Mouse (Mus musculus) thymus, adult 2 months (tissue): ENCODE measurements around the gene Adgrg3. TPM values are rescaled to one million over a fixed set of nuclear protein-coding genes. Genes with fewer than 3 reads are reported as not detected.
"Not testable (repeated sequence)": the region's sequence is repeated elsewhere in the genome, so short reads cannot be mapped to it uniquely, and the experiment has no call there.

Experiments
- DNase-seq: peaks from one replicate; pipeline ENCODE4 v3.0.0; 2021
- H3K27ac ChIP-seq: fragments of 200-500 bp; 2 replicates; pipeline ENCODE4 v1.5.1; 2012; ENCODE audit warnings: low read length, control low read depth; ENCODE audit not compliant: control insufficient read depth, insufficient read depth
- H3K27me3 ChIP-seq: fragments of 200-500 bp; 2 replicates; pipeline ENCODE4 v1.6.1; 2012; ENCODE audit warnings: mild to moderate bottlenecking, low read length, moderate library complexity, mixed read lengths; ENCODE audit not compliant: control insufficient read depth, insufficient read depth
- H3K36me3 ChIP-seq: fragments of 200-500 bp; 2 replicates; pipeline ENCODE4 v1.6.1; 2012; ENCODE audit warnings: mild to moderate bottlenecking, low read length, moderate library complexity; ENCODE audit not compliant: control insufficient read depth, insufficient read depth
- H3K4me1 ChIP-seq: fragments of 200-500 bp; replicated peaks from 2 replicates; pipeline ENCODE4 v1.6.1; 2012; ENCODE audit warnings: low read length; ENCODE audit not compliant: control insufficient read depth, insufficient read depth
- H3K4me3 ChIP-seq: fragments of 200-500 bp; 2 replicates; pipeline ENCODE4 v1.5.1; 2012; ENCODE audit warnings: mild to moderate bottlenecking, low read length, control low read depth, moderate library complexity; ENCODE audit not compliant: control insufficient read depth, insufficient read depth
- CTCF ChIP-seq: fragments of 200-500 bp; IDR thresholded peaks from 2 replicates; pipeline ENCODE4 v1.5.1; 2012; ENCODE audit warnings: mild to moderate bottlenecking, control low read depth, low read length, moderate library complexity, borderline replicate concordance; ENCODE audit not compliant: control insufficient read depth, poor library complexity, insufficient read depth; ENCODE audit errors: extremely low read depth
- POLR2A ChIP-seq: fragments of 200-500 bp; IDR thresholded peaks from 2 replicates; pipeline ENCODE4 v1.6.1; 2012; ENCODE audit warnings: mild to moderate bottlenecking, low read length, control low read depth, moderate library complexity; ENCODE audit not compliant: control insufficient read depth, poor library complexity, insufficient read depth; ENCODE audit errors: extremely low read depth
- WGBS: fragments of 180-500 bp; shearing (Covaris S2); methylation state at CpG from one replicate; pipeline ENCODE4 v1.1.7; 2018; 5-methylcytosine and 5-hydroxymethylcytosine counted together
- polyA plus RNA-seq: library from polyadenylated mRNA; depleted of rRNA; stranded (reverse); fragments of >200 nt; gene quantifications from 2 replicates; pipeline ENCODE4 v1.2.3, GENCODE M21; 2012

The Adgrg3 gene
- polyA plus RNA-seq, 1 experiment = 27.0 TPM

DNA sequence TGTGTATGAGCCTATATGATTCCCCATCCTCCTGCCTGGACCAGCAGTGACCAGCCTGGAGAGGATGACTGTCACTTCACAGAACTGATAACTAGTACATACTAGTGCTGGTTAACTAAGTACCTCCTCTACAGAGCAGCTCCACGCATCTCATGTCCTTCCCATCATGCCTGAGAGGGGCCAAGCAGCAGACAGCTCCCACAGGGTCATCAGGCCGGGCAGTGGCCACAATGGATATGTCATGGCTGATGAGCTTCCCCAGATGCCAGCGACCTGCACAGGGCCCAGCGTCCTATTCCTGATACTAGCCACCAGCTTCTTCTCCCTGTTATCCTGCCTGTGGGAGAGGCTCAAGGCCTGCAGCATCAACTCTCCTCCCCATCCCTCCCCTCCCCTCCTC is 808 bp upstream of the Adgrg3 start:
- Histone ChIP-seq H3K27me3 (no peaks in the 10 kb centered on the region), H3K27ac (no peak overlapping the region), H3K4me3 (no peak overlapping the region), H3K36me3 (peaks cover 7% of the 10 kb centered on the region; the same call in 1 of the 2 replicates), H3K4me1 (peaks cover 23% of the 10 kb centered on the region)
- no peak for DNase-seq
- TF ChIP-seq CTCF = no peak
- no peak for TF ChIP-seq POLR2A
- WGBS = 96% methylated on average over 4 of the region's 4 CpGs

DNA sequence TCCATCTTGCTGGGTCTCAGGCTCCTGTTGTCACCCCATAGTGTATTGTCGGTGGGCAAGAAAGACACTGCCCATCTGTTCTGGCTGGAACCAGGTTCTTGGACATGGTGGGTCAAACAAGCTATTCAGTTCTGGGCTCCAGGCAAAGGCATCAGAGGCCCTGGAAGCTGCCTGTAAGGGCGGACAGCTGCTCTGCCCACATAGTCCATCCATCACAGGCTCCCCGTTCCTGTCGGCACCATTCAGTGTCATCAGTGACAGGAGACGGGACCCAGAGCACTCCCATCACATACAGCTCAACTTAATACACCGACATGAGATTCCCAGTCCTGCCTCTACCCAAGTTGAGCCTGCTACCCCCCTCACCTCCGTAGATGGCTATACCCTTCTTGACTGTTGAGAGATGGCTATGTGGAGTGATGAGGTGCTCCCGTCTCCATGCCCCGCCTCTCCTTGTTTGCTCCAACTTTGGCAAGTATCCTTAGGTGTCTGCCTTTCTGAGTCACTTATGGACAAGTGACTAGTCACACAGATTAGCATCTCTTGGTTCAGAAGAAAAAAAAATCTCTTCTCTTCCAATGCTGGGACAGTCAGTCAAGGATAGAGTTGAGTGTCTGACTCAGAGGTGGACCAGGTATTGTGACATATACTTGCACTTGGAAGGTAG is 610 bp downstream of the Adgrg3 start:
- H3K27me3 ChIP-seq = no peaks in the 10 kb centered on the region
- 85% methylated on average over 9 of the region's 9 CpGs for WGBS
- H3K4me1 ChIP-seq = peaks cover 20% of the 10 kb centered on the region
- TF ChIP-seq POLR2A = no peak
- TF ChIP-seq CTCF = no peak
- H3K36me3 ChIP-seq = peaks cover 2% of the 10 kb centered on the region; the same call in 1 of the 2 replicates
- H3K27ac ChIP-seq = no peak overlapping the region
- H3K4me3 ChIP-seq = no peak overlapping the region
- no peak for DNase-seq

DNA sequence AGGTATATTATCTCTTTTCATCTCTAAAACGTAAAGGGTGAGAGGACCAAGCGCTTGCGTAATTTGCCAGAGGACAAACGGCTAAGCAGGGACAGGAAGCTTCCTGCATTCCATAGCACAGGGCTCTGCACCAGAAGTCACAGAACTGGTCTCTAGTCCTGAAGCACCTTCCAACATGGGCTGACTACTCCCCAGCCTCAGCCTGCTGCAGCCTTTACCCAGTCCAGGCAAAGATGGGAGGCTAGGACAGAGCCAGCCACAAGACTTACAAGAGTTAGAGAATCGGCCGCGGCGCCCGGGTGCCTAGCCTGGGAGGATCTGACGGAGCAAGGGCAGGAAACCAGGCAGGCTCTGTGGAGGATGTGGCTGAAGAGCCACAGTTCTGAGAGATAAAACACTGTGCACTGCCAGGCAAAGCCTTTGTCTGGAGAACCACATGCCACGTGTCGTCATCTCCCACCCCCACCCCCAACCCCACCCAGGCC is 2.8 kb downstream of the Adgrg3 start:
- 2% methylated on average over 12 of the region's 12 CpGs for WGBS
- peak overlapping the region; percentile 10; the same call in 1 of the 2 replicates for H3K4me3 ChIP-seq

DNA sequence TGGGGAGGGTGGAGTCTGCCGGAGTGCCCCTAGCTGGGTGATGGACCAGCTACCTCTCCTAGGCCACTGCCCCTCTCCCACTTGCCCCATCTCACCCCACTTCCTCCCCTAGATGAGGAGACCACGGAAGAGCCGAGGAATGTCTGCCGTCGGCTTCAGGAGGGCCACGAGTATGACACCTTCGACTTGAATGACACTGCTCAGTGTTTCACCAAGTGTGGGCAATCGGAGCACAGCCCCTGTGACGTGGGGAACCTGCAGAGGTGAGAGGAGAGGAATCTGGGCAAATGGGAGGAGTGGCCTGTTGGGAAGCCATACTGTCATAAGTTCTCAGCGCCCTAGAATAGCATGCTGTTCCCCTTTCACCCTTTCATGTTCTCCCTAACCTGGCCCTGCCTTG is 3.3 kb downstream of the Adgrg3 start:
- no peak for TF ChIP-seq CTCF
- no peak for TF ChIP-seq POLR2A
- 4% methylated on average over 10 of the region's 10 CpGs for WGBS
- DNase-seq = no peak
- Histone ChIP-seq H3K27me3 (no peaks in the 10 kb centered on the region), H3K4me1 (peaks cover 28% of the 10 kb centered on the region), H3K27ac (no peak overlapping the region), H3K36me3 (no peaks in the 10 kb centered on the region), H3K4me3 (peak overlapping the region; percentile 9; the same call in 1 of the 2 replicates)

More for the DNA sequence above, 2.8 kb downstream of the Adgrg3 start:
- peak overlapping the region; percentile 0; the same call in 1 of the 2 replicates for H3K27ac ChIP-seq
- TF ChIP-seq POLR2A = no peak
- no peak for TF ChIP-seq CTCF
- H3K36me3 ChIP-seq = no peaks in the 10 kb centered on the region
- DNase-seq = peak; percentile 57
- no peaks in the 10 kb centered on the region for H3K27me3 ChIP-seq
- H3K4me1 ChIP-seq = peaks cover 28% of the 10 kb centered on the region

DNA sequence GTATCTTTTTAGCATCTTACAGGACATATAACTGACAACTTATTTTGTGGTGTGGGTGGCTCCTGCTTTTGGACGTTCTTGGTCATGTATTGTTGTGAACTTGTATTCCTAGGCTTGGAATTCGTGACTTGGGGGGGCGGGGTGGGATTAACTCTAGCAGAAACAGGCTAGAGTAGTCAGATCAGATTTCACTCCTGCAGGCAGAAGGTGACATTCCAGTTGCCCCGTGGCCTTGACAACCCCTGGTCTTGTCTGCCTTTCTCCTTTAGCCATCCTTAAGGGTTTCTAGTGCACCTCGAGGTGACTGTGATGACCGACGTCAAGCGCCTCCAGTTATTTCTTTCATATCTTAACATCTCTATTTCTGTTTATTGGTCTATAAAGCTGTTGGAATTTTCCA is 5.7 kb downstream of the Adgrg3 start:
- Histone ChIP-seq H3K4me3 (no peak overlapping the region), H3K27ac (no peak overlapping the region), H3K27me3 (no peaks in the 10 kb centered on the region), H3K4me1 (peaks cover 28% of the 10 kb centered on the region), H3K36me3 (no peaks in the 10 kb centered on the region)
- WGBS = 38% methylated on average over 8 of the region's 8 CpGs
- DNase-seq = no peak
- TF ChIP-seq CTCF = no peak
- TF ChIP-seq POLR2A = no peak

DNA sequence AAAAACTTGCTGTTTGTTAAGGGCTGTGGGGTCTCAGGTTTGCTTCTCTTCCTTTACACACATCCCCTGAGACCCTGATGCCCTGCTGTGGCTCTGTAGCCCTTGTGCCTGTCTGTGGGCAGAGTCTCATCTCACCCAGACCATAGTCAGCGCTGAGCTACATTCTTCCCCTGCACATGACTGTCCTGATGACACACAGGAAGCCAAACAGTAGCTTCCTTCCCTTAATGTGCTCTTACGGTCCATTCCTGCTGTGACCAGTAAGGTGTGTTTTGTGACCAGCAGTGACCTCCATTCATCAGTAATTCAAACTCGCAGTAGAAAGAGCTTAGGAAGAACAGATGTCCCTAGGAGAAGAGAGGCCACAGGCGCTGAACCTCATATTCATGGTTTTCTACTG is 6.9 kb downstream of the Adgrg3 start:
- WGBS = 43% methylated on average over 4 of the region's 4 CpGs
- TF ChIP-seq POLR2A (no peak), CTCF (no peak)
- H3K27me3 ChIP-seq = no peaks in the 10 kb centered on the region
- peaks cover 28% of the 10 kb centered on the region for H3K4me1 ChIP-seq
- H3K27ac ChIP-seq = peak overlapping the region; percentile 59
- DNase-seq = no peak
- no peak overlapping the region for H3K4me3 ChIP-seq
- no peaks in the 10 kb centered on the region for H3K36me3 ChIP-seq

DNA sequence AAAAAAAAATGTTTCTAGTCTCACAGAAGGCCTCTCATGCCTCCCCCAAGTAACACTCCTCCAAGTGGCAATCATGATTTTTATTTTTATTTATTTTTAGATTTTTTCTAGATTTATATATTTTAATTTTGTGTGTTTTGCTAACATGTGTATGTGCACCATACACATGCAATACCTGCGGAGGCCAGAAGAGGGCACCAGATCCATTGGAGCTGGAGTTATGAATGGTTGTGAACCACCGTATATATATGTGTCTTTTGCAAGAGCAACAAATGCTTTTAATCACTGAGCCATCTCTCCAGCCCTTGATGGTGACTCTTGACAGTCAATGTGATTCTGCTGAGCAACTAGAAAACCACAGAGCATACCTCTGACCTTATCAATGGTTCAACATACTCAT is 7.9 kb downstream of the Adgrg3 start:
- no peak overlapping the region for H3K4me3 ChIP-seq
- TF ChIP-seq POLR2A = no peak
- no peak for TF ChIP-seq CTCF
- 91% methylated on average over 2 of the region's 2 CpGs for WGBS
- DNase-seq = peak; percentile 38
- no peaks in the 10 kb centered on the region for H3K27me3 ChIP-seq
- no peak overlapping the region for H3K27ac ChIP-seq
- peaks cover 23% of the 10 kb centered on the region for H3K4me1 ChIP-seq
- no peaks in the 10 kb centered on the region for H3K36me3 ChIP-seq

DNA sequence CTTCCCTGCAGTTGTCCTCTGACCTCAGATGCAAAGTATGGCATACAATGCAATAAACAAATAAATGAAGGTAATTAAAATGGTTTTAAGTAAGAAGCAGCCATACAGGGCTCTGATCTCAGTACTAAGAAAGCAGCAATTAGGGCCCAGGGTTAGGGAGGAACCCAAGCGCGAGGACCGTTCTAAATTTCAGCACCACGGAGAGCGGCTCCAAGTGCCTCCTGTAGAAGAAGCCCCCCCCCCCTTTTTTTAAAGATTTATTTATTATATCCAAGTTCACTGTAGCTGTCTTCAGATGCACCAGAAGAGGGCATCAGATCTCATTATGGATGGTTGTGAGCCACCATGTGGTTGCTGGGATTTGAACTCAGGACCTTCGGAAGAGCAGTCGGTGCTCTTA is 10.9 kb downstream of the Adgrg3 start:
- not testable (repeated sequence) for H3K4me3 ChIP-seq, DNase-seq, H3K27ac ChIP-seq, H3K36me3 ChIP-seq, H3K27me3 ChIP-seq, H3K4me1 ChIP-seq
- 97% methylated on average over 7 of the region's 7 CpGs for WGBS
